Mouse (Mus musculus) left cerebral cortex, adult 9 months (tissue): Measurements from ENCODE around the gene Tas2r113.
"Not testable (repeated sequence)": the region's sequence is repeated elsewhere in the genome, so short reads cannot be mapped to it uniquely, and the experiment has no call there.

ENCODE experiments used
- DNase-seq, 2 experiments: peaks; one replicate each; pipeline ENCODE4 v3.0.0; 2022; ENCODE audit warnings: low spot score in 2 of 2

The Tas2r113 gene

GRCm38 (mm10) chr6:132892711-132893110, at the start of gene Tas2r113:
TSS of gene Tas2r113 (plus strand) at chr6:132893011.
- no peak for DNase-seq

GRCm38 (mm10) chr6:132846842-132847241, 46.0 kb upstream of the Tas2r113 start, which contains the start of gene Tas2r123:
TSS of gene Tas2r123 (plus strand) at chr6:132847142.
- no peak for DNase-seq

GRCm38 (mm10) chr6:132855138-132855537, 37.7 kb upstream of the Tas2r113 start, which contains the start of gene Tas2r116:
TSS of gene Tas2r116 (plus strand) at chr6:132855438.
- DNase-seq = no peak

DNA sequence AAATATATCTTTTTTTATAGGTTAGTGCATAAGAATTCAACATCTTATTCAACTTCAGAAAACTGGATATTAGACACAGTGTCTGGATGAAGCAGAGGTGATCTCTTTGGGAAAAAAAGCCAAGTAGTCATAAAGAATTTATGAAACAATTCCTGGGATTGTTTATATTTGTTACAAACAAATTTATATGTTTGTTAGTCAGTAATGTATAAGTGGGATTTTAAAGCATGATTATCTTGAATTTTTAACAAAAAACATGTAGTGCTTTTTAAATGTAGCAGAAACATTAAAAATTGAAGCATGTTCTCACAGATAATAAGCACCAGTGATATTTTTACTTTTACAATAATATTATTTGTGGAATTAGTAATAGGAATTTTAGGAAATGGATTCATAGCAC, 25.1 kb upstream of the Tas2r113 start, which contains the start of gene Tas2r110:
Gene Tas2r110, plus strand, starts transcription at position 301 of the 400 bp plus-strand sequence.
- no peak for DNase-seq

GRCm38 (mm10) chr6:132909351-132909750, 16.5 kb downstream of the Tas2r113 start, which contains the start of gene Tas2r125:
TSS of gene Tas2r125 (plus strand) at chr6:132909651.
- DNase-seq = no peak

- DNase-seq = not testable (repeated sequence)
Observed at GRCm38 (mm10) chr6:132941376-132941775, 48.6 kb downstream of the Tas2r113 start.
